Mouse (Mus musculus) E14TG2a.4 (cell line): ENCODE results near the gene Ppp2r1b.

Source experiments
- H3K27me3 ChIP-seq: 2 replicates; pipeline ENCODE4 v1.6.1; 2014; ENCODE audit warnings: low read length, control low read depth; ENCODE audit not compliant: insufficient read depth
- H3K36me3 ChIP-seq: 2 replicates; pipeline ENCODE4 v1.6.1; 2014; ENCODE audit warnings: low read length, control low read depth; ENCODE audit not compliant: insufficient read depth
- H3K4me1 ChIP-seq: replicated peaks from 2 replicates; pipeline ENCODE4 v1.6.1; 2014; ENCODE audit warnings: low read depth, low read length, control low read depth
- H3K4me3 ChIP-seq: replicated peaks from 2 replicates; pipeline ENCODE4 v1.5.1; 2014; ENCODE audit warnings: mild to moderate bottlenecking, low read length
- H3K9me3 ChIP-seq: 2 replicates; pipeline ENCODE4 v1.6.1; 2014; ENCODE audit warnings: low read length, control low read depth
- CTCF ChIP-seq: conservative IDR thresholded peaks from 2 replicates; pipeline ENCODE4 v1.5.1; 2014; ENCODE audit warnings: low read length
- NANOG ChIP-seq: IDR thresholded peaks from 2 replicates; pipeline ENCODE4 v1.6.1; 2014; ENCODE audit warnings: borderline replicate concordance, low read length, mixed read lengths
- POU5F1 ChIP-seq: IDR thresholded peaks from 2 replicates; pipeline ENCODE4 v1.6.1; 2014; ENCODE audit warnings: low read length, borderline replicate concordance

Gene Ppp2r1b

GRCm38 (mm10) chr9:50847133-50847532 lies 2.0 kb downstream of the Ppp2r1b start:
- H3K36me3 ChIP-seq, result peaks cover 23% of the 10 kb centered on the region
- TF ChIP-seq NANOG (no peak), POU5F1 (no peak), CTCF (no peak)

DNA sequence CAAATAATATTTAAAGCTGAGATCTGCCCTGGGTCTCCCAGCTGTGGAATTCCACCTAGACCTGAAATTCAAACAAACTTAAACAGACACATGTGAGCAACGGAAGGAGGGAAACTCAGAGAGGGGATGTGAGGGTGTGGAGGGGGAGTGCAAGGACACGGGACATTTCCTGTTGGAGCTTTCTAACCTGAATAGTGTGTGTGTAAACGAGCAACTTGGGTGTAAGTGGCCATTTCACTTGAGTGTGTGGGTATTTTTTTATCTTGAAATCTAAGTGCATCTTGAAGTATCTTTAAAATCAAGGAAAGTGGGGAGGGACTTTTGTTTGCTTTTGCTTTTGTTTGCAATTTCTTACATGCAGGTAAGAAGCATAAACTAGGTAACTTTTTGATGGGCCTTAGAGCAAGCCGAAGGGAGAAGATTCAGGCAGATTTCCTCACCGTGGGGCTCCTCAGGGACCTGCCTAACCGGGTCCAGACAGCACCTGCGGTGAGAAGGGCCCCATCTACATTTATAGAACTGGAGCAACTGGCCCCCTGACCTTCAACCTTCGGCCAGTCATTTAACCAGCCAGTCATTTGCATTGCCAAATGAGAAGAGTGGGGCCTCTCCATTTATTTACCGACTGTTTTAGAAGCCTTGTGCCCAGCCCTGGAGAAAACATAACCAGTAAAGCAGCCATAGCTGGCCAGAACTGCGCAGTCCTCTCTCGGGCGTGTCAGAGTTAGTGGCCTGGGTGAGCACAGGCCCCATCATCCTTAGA lies 2.7 kb downstream of the Ppp2r1b start:
- no peak overlapping the region for H3K4me3 ChIP-seq
- H3K27me3 ChIP-seq, result no peaks in the 10 kb centered on the region
- peaks cover 21% of the 10 kb centered on the region for H3K36me3 ChIP-seq
- no peaks in the 10 kb centered on the region for H3K9me3 ChIP-seq
- no peak for TF ChIP-seq NANOG
- TF ChIP-seq POU5F1, result no peak
- TF ChIP-seq CTCF, result no peak
- H3K4me1 ChIP-seq, result peaks cover 11% of the 10 kb centered on the region

More at GRCm38 (mm10) chr9:50847133-50847532, 2.0 kb downstream of the Ppp2r1b start:
- no peak overlapping the region for H3K4me3 ChIP-seq
- no peaks in the 10 kb centered on the region for H3K27me3 ChIP-seq
- H3K9me3 ChIP-seq, result no peaks in the 10 kb centered on the region
- peaks cover 11% of the 10 kb centered on the region for H3K4me1 ChIP-seq

DNA sequence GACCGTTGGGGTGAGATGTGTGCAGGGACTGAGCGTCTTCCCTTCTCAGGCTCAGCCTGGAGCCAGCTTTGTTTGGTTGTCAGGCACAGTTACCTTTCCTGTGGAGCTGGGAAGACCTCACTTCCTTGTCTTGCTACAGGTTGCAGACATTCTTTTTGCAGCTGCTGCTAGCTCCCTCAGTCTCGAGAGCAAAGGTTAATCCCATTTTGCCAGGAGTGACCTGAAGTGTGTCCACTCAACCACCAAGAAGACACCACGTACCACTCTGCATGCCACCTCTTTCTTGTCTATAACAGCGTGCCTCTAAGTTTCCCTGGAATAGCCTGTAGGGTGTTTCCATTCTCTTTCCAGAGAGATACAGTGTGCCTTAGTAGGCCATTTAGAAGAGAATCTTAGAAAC lies 3.7 kb downstream of the Ppp2r1b start:
- Histone ChIP-seq H3K4me3 (no peak overlapping the region), H3K36me3 (peaks cover 11% of the 10 kb centered on the region), H3K4me1 (peaks cover 12% of the 10 kb centered on the region), H3K9me3 (no peaks in the 10 kb centered on the region), H3K27me3 (no peaks in the 10 kb centered on the region)
- no peak for TF ChIP-seq NANOG
- no peak for TF ChIP-seq CTCF
- no peak for TF ChIP-seq POU5F1

DNA sequence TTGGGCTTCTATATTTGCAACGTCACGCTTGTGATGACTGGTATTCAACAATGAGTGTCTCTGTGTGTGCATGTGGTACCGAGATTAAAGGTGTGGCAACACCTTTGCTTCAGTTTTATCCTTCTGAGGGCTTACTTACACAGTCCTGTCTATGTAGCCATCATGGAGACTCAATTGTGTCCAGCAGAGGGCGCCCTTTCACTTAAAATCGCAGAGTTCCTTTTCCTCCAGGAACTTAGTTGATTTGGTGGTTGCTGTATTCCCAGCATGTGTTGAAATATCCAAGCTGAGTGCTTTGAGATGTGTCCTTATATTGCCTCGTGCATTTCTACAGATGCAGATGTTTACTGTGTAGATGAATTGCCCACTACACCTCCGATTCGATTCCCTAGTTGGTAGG lies 4.1 kb downstream of the Ppp2r1b start:
- peaks cover 16% of the 10 kb centered on the region for H3K4me1 ChIP-seq
- TF ChIP-seq POU5F1 (no peak), CTCF (peak; percentile 61)
- H3K4me3 ChIP-seq, result no peak overlapping the region
- H3K36me3 ChIP-seq, result peaks cover 7% of the 10 kb centered on the region; the same call in 1 of the 2 replicates
- no peaks in the 10 kb centered on the region for H3K27me3 ChIP-seq
- H3K9me3 ChIP-seq, result no peaks in the 10 kb centered on the region

DNA sequence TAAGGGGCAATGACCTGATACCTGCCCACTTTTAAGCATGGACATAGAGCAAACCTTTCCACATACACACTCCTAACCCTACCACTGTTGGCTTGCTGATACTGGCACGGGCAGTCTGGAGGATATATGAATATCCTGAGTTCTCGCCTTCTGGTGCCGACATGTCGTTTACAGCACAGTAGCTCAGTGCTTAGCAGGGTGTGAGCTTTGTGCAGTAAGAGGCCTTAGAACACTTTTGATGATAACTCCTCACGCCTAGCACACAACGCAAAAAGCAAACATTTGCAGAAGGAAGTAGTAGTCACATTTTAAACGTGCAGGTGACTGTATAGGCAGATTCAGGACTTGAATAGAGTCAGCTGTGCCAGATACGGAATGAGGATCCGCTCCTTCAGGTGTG lies 4.7 kb downstream of the Ppp2r1b start:
- peaks cover 2% of the 10 kb centered on the region; the same call in 1 of the 2 replicates for H3K36me3 ChIP-seq
- TF ChIP-seq CTCF (no peak), POU5F1 (no peak), NANOG (no peak)
- no peaks in the 10 kb centered on the region for H3K27me3 ChIP-seq
- no peak overlapping the region for H3K4me3 ChIP-seq
- H3K4me1 ChIP-seq, result peaks cover 21% of the 10 kb centered on the region
- no peaks in the 10 kb centered on the region for H3K9me3 ChIP-seq

DNA sequence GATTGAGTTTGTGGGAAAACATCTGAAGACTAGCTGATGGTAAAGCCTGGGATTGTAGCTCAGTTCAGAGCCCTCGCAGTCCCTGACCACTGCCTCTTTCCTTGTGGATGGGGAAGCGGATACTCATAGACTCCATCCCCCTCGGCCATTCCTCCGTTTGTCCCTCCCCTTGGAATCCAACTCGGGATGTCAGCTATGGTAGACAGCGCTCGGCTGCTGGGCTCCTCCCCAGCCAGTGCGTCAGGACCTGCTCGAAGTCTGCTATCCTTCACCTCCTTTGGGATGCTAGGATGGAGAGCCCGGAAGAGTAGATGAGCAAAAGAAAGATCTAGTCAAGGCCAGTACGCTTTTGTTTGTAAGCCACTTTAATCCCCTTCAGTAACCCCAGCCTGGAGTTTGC lies 5.2 kb downstream of the Ppp2r1b start:
- Histone ChIP-seq H3K4me3 (no peak overlapping the region), H3K9me3 (no peaks in the 10 kb centered on the region)
- TF ChIP-seq POU5F1 (no peak), CTCF (no peak), NANOG (no peak)

DNA sequence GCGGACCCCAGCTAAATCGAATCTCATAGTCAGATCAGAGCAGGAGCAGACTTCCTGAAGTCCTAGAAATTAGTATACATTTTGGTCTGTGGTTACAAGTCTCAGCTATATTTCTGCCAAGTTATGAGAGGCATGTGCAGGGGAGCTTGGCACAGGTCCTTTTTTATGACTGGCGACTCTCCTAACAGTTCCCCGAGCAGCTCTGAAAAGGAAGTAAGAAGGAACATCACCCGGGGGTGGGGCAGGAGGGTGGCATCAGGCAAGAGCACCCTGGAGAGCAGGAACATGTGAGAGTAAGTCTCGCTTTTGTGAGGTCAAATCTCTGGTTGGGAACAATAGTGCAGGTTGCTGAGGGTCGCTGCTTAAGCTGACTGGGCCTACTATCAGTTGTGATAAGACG lies 5.6 kb downstream of the Ppp2r1b start:
- H3K4me3 ChIP-seq, result no peak overlapping the region
- no peaks in the 10 kb centered on the region for H3K9me3 ChIP-seq
- H3K36me3 ChIP-seq, result no peaks in the 10 kb centered on the region
- no peaks in the 10 kb centered on the region for H3K27me3 ChIP-seq
- H3K4me1 ChIP-seq, result peaks cover 23% of the 10 kb centered on the region
- TF ChIP-seq NANOG, result no peak
- no peak for TF ChIP-seq CTCF
- TF ChIP-seq POU5F1, result no peak

More for the DNA sequence above, 5.2 kb downstream of the Ppp2r1b start:
- H3K4me1 ChIP-seq, result peaks cover 22% of the 10 kb centered on the region
- no peaks in the 10 kb centered on the region for H3K27me3 ChIP-seq
- H3K36me3 ChIP-seq, result no peaks in the 10 kb centered on the region

- Histone ChIP-seq H3K36me3 (no peaks in the 10 kb centered on the region), H3K4me3 (no peak overlapping the region), H3K27me3 (no peaks in the 10 kb centered on the region), H3K4me1 (peaks cover 30% of the 10 kb centered on the region), H3K9me3 (no peaks in the 10 kb centered on the region)
- TF ChIP-seq POU5F1 (no peak), CTCF (no peak), NANOG (no peak)
Observed at GRCm38 (mm10) chr9:50852634-50853349, 7.7 kb downstream of the Ppp2r1b start.

DNA sequence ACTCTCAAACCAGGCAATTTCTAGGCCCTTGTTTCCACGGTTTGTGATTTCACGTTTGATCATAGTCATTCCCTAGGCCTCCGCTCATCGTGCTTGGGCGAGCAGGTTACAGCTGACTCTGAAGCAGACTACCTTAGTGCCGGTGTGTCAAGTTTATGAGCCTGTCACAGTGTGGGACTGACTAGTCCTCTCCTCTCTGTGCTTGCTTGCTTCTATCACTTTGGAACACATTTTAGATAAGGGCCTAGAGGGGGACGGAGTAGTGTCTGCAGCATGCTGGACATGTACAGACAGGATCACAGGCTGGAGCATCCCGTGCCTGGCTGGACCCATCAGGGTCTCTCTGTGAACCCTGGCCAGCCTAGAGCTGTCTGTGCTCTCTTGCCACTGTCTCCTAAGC lies 9.3 kb downstream of the Ppp2r1b start:
- TF ChIP-seq CTCF, result no peak
- no peak for TF ChIP-seq POU5F1
- TF ChIP-seq NANOG, result no peak
- Histone ChIP-seq H3K4me1 (peaks cover 28% of the 10 kb centered on the region), H3K27me3 (no peaks in the 10 kb centered on the region), H3K9me3 (no peaks in the 10 kb centered on the region), H3K36me3 (peaks cover 3% of the 10 kb centered on the region), H3K4me3 (no peak overlapping the region)
